Mouse (Mus musculus): Measurements from ENCODE around the gene Tbca.

Tbca gene

DNA sequence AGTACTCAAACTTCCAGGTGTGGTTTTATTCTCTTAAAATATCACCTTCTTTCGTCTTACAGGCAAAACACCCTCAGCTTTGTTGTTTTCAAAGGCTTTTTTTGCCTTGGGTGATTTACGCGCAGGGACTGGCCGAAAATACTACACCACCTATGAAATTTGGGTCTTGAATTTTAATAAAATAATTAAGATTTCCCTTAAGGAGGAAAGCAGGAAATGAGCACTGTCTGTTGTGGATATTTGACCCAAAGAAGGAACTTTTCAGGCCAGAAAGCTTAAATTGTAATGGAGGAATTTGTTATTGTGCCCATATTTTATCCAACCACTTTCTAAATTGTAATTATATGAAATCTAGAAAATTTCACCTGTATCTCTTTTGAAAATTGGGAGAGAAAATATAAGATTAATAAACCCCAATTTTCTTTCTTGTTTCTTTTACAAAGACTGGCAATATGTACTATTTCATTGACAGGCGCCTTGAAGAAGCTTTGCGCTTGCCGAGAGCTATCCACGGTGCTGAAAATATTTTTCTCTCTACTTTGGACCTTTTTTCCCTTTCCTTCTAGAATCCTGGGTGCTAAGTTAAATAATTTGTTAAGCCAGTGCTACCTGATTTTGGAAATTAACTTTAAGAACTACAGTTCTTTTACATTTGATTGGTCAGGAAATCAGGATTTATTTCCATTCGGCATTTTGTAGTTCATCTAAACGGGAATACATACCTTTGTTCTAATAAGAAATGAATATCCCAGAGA, 89.5 kb downstream of the Tbca start:
- DNase-seq (ENCODE audit: low read depth, low spot score), result no peak

DNA sequence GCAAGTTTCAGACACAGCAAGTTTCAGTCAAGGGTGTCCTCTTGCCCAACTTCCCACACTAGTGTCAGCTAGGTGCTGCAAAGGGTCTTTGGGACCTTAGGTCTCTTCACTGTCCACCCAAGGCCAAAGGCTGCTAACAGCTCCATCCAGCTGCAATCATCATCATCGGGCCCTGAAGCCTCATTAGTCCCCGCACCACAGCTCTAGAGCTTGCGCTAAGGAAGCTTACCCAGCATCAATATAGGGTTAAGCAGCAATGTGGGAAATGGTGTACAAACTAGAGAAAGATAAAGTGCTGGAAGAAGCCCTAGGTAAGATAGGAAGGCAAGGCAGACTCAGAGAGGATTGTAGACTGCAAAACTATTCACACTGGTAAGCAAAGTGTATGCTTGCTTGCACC, 92.5 kb downstream of the Tbca start:
- DNase-seq (ENCODE audit: low read depth, low spot score), result no peak

- DNase-seq (ENCODE audit: low read depth, low spot score), result no peak
Measured at GRCm38 (mm10) chr13:94882221-94882620, 93.5 kb downstream of the Tbca start.

DNA sequence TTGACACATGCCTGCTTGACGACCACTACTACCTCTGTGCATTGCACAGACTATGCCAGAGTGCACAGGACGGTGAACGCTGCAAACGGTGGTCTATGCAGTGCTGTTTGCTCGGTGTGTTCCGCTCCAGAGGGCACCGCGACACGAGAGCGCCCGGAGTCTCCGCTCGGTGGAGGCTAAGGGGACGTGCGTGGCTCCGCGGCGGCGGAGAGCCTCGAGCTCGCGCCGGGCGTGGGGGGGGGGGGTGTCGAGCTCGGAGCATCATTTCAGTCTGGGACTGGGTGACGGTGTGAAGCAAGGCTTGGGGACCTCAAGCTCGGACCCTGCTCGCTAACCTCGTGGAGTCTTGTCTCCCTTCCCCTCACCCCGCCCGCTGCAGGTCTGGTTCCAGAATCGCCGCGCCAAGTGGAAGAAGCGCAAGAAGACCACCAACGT, 94.0 kb downstream of the Tbca start:
- DNase-seq (ENCODE audit: low read depth, low spot score), result no peak

DNA sequence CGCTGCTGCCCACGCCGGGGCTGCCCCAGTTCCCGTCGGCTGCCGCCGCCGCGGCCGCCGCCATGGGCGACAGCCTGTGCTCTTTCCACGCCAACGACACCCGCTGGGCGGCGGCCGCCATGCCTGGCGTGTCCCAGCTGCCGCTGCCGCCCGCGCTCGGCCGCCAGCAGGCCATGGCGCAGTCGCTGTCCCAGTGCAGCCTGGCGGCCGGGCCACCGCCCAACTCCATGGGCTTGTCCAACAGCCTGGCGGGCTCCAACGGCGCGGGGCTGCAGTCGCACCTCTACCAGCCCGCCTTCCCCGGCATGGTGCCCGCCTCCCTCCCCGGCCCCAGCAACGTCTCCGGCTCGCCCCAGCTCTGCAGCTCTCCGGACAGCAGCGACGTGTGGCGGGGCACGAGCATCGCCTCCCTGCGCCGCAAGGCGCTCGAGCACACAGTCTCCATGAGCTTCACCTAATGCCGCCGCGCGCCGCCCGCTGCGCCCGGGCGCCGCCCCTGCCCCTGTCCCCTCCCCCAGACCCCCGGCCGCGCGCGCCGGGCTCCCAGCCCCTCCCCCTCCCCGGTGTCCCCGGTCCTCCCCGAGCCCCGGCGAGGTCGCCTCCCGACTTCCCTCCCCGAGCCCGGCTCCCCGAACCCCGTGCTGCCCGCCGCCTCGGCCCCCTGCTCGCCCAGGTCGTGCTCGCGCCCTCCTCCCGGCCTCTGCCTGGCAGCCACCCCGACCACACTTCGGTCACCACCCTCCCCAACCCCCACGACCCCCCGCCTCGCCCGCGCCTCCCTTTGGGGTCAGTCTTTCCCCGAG, 94.7 kb downstream of the Tbca start:
- no peak for DNase-seq (ENCODE audit: low read depth, low spot score)

DNA sequence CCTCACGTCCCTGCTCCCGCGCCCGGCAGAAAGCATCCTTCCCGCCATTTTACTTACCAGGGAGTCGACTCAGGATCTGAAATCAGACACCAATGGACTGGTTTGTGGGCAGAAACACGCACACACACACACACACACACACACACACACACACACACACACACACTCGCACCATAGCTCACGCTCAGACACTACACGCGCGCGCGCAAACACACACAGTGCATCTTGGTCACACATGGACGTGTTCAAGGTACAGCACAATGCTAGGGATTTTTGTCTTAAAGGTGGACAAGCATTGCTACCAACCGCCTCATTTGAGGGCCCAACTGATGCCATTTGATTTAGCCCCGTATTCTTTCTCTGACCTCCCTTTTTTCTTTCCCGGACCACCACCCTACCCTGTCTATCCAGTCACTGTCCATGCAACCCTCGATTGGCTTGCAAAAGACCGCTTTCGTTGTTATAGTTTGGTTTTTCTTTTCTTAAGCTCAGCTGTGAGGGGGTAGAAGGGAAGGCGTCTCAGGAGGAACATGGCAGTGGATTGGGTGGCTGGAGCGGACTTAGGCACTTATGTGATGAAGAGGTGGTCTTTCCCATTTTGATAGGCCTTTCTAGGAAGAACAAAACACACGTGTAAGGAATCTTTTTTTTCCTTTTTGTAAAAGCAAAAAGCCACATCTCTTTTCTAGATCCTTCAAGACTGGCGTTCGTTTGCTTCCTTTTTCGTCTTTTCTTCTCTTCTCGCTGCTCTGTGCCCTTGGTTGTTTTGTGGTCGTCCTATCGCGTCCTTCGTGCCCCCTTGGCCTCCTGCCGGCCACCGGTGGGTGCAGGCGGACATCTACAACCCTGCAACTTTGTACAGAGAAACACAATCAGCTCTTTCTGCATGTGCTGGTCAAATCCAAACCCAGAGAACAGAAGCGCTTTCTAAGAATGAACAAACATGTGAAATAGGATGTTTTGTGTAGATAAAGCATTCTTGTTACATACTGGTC, 95.6 kb downstream of the Tbca start:
- no peak for DNase-seq (ENCODE audit: low read depth, low spot score)

- no peak for DNase-seq (ENCODE audit: low read depth, low spot score)
Measured at GRCm38 (mm10) chr13:94885291-94886235, 96.9 kb downstream of the Tbca start.

Measured in c-Kit-negative CD71-positive TER-119-positive erythroid progenitor cells, embryonic 14.5 days (primary cell).